Mouse (Mus musculus): ENCODE measurements around the gene Pou6f1.
"Not testable (repeated sequence)": the region's sequence is repeated elsewhere in the genome, so short reads cannot be mapped to it uniquely, and the experiment has no call there.

Gene Pou6f1

GRCm38 (mm10) chr15:100576392-100576791, 23.4 kb downstream of the Pou6f1 start:
- no peak for DNase-seq (ENCODE audit: low spot score)

- DNase-seq (ENCODE audit: low spot score): no peak
These were observed 24.4 kb downstream of the Pou6f1 start for GRCm38 (mm10) chr15:100575366-100575765.

GRCm38 (mm10) chr15:100574378-100574777, 25.4 kb downstream of the Pou6f1 start:
- DNase-seq (ENCODE audit: low spot score): no peak

GRCm38 (mm10) chr15:100573946-100574345, 25.8 kb downstream of the Pou6f1 start:
- no peak for DNase-seq (ENCODE audit: low spot score)

GRCm38 (mm10) chr15:100569239-100569638, 30.5 kb downstream of the Pou6f1 start:
- no peak for DNase-seq (ENCODE audit: low spot score)

GRCm38 (mm10) chr15:100566531-100566930, 33.3 kb downstream of the Pou6f1 start:
- no peak for DNase-seq (ENCODE audit: low spot score)

GRCm38 (mm10) chr15:100557705-100558433, 41.9 kb downstream of the Pou6f1 start:
- no peak for DNase-seq (ENCODE audit: low spot score)

- DNase-seq (ENCODE audit: low spot score): no peak
These were observed 43.4 kb downstream of the Pou6f1 start for GRCm38 (mm10) chr15:100556378-100556777.

GRCm38 (mm10) chr15:100555965-100556364, 43.8 kb downstream of the Pou6f1 start:
- no peak for DNase-seq (ENCODE audit: low spot score)

GRCm38 (mm10) chr15:100551326-100552307, 48.2 kb downstream of the Pou6f1 start, which contains the start of gene Tfcp2:
TSS of gene Tfcp2 (minus strand) at chr15:100552008.
- peak; percentile 98 for DNase-seq (ENCODE audit: low spot score)

- DNase-seq (ENCODE audit: low spot score): no peak
These were observed 49.5 kb downstream of the Pou6f1 start for GRCm38 (mm10) chr15:100550280-100550679.

- not testable (repeated sequence) for DNase-seq (ENCODE audit: low spot score)
These were observed 56.1 kb downstream of the Pou6f1 start for GRCm38 (mm10) chr15:100543651-100544030.

- not testable (repeated sequence) for DNase-seq (ENCODE audit: low spot score)
These were observed 56.7 kb downstream of the Pou6f1 start for GRCm38 (mm10) chr15:100542876-100543650.

- DNase-seq (ENCODE audit: low spot score): no peak
These were observed 58.4 kb downstream of the Pou6f1 start for GRCm38 (mm10) chr15:100541426-100541825.

- DNase-seq (ENCODE audit: low spot score): not testable (repeated sequence)
These were observed 58.8 kb downstream of the Pou6f1 start for GRCm38 (mm10) chr15:100541001-100541400.

GRCm38 (mm10) chr15:100539411-100539810, 60.4 kb downstream of the Pou6f1 start:
- no peak for DNase-seq (ENCODE audit: low spot score)

GRCm38 (mm10) chr15:100537913-100538312, 61.9 kb downstream of the Pou6f1 start:
- peak; percentile 15 for DNase-seq (ENCODE audit: low spot score)

GRCm38 (mm10) chr15:100527900-100528299, 71.9 kb downstream of the Pou6f1 start:
- DNase-seq (ENCODE audit: low spot score): no peak

GRCm38 (mm10) chr15:100525405-100525804, 74.4 kb downstream of the Pou6f1 start:
- no peak for DNase-seq (ENCODE audit: low spot score)

Measured in layer of hippocampus, adult 9-10 months (tissue).